Mouse (Mus musculus): ENCODE measurements around the gene Hba-a2.

Gene Hba-a2

DNA sequence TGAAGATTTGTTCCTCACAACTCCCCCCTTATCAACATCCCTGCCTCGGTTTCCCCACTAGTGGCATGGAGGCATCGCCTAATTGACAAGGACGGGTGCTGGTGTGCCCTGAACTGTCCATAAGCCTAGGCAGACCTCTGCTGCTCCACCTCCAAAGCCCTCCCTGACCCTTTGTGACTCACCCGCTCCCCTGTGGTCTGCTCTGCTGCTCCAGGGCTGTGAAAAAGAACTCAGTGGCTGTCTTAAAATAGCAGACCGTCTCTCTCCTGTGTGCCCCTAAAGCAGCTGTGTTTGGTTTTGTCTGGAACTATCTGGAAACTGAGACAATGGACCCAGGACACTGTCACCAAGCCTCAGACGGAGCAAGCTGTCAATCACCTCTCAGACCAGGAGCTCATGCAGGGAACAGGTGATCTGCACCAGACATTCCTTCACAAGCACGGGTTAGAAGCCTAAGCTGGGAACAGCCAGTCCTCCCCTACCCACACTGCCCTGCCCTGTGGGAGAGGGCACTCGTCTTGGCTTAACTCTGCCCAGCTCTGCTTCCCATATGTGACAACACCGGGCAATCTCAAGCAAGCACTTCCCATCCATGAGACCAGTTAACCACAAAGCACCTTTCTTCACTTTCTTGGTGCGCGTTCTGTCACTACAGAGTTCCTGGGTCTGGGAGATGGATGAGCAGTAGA lies 24.4 kb downstream of the Hba-a2 start:
- DNase-seq (ENCODE audit: low spot score in 2 of 2), result no peak

DNA sequence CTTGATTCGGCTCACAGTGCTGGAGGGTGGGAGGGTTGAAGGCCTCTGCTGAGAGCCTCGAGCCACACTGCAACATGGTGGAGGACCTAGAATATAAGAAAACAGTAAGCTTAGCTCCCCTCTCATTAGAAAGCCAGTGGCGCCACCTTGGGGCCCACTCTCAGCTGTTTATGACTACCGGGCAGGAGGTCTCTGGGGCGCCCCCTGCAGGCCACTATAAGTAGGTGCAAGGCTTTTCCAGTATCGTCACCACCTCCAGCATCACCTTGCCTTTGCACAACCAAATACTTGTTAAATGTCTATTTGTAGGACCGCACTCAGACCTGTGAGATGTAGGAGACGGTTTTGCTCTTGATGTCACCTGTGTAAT lies 24.9 kb downstream of the Hba-a2 start:
- DNase-seq (ENCODE audit: low spot score in 2 of 2), result peak in 1 of 2 experiments; percentile 31

DNA sequence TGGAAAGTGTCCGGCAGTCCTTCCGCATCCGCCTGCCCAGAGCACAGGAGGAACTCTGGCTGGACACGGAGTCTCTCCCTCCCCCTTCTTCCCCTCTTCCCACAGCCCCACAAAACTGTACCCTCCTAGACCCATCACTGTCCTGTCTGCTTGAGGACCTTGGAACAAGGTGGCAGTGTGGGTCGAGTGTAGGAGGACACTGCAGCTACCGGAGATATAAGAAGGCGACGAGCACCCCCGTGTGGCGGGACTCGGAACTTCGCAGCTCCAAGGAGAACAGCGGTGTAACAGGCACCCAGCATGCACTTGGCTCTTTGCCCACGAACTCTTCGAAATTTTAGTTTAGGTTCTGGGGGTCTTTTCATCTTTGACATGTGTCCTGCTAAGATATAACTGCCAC lies 28.3 kb downstream of the Hba-a2 start:
- DNase-seq (ENCODE audit: low spot score in 2 of 2), result peak; percentile 69 to 85

DNA sequence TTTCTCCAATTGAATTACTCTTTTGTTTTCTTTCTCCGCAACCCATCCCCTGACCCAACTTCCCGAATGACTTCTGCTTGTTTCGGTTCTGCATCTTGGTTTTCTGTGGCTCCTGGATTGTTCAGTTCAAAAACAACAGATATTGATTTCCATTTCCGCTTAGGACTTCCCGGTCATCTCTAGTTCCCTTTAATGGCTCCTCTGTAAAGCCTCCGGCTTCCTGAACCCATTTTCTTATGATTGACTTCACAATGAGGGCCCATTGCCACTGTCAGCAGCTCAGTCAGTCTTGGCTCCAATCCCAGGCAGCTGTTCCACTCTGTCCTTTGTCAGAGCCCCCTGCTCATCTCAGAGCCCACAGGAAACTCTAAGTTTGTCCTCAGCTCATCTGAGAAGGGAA lies 34.8 kb downstream of the Hba-a2 start:
- DNase-seq (ENCODE audit: low spot score in 2 of 2), result no peak

DNA sequence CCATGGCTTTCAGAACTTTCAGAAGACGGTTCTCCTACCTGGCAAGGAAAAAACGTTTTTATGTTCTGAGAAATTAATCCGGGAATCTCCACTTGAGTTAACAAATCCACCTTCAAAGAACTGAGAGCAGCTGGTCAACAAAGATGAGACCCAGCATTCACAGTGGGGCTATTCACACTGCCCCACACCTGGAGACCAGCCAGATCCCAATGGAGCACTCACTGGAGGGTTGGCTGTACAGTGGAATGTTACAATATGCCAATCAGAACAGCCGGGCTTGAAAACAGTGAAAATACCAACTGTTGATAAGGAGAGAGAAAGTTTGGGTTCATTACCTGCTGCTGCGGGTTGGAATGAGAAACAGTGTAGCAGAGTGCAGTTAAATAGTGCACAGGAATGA lies 35.6 kb downstream of the Hba-a2 start:
- no peak for DNase-seq (ENCODE audit: low spot score in 2 of 2)

DNA sequence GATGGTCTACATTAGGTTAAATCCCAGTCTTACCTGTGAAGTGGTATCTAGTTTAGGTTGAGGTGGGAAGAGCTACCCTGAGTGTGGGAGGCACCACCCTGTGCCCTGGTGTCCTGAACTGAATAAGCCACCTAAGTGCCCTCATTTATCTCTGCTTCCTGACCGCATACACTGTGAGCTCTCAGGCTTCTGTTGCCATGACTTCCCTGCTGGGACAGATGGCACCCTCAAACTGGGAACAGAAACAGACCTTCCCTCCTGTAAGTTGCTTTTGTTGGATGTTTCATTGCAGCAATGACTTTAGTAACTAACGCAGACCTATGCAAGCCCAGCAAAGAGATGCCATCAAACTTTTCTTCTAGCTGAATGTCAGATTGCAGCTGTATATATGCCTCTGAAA lies 36.9 kb downstream of the Hba-a2 start:
- DNase-seq (ENCODE audit: low spot score in 2 of 2), result no peak

DNA sequence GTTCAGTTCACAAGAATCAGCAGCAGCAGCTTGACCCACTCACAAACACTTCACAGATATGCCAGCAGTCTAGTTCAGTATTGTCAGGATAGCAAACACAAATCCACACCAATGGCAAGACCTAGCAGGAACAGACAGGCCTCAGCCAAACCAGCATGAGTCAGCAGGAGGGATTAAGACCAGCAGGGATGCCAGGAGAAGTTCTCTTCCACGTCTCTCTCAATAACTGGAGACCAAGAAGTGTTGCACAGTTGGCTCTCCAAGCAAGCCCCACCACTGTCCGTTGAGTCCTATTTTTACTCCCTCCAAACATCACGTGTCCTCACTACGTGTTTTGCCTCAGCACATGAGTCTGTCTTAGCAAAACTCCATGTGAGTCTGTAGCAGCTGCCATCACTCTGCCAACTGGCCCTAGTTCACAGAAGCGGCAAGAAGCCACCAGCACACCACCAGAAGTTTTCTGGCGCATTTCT lies 40.2 kb downstream of the Hba-a2 start:
- no peak for DNase-seq (ENCODE audit: low spot score in 2 of 2)

DNA sequence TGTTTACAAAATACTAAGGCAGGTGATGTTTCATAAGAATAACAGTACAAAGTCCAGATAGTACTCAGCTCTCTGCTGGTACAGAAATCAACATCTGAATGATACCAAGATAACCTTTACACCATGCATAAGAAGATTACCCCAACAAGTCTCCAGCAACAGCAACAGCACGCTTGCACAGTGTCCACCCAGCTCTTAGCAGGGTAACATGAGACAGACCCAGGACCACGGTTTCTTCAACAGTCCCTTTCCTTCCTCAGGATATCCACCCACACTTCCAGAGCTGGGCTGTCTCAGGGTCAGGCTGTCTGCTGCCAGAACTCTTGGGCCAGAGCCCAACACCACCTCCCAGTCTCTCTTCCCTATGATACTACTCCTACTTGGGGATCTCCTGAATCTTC lies 42.8 kb downstream of the Hba-a2 start:
- no peak for DNase-seq (ENCODE audit: low spot score in 2 of 2)

DNA sequence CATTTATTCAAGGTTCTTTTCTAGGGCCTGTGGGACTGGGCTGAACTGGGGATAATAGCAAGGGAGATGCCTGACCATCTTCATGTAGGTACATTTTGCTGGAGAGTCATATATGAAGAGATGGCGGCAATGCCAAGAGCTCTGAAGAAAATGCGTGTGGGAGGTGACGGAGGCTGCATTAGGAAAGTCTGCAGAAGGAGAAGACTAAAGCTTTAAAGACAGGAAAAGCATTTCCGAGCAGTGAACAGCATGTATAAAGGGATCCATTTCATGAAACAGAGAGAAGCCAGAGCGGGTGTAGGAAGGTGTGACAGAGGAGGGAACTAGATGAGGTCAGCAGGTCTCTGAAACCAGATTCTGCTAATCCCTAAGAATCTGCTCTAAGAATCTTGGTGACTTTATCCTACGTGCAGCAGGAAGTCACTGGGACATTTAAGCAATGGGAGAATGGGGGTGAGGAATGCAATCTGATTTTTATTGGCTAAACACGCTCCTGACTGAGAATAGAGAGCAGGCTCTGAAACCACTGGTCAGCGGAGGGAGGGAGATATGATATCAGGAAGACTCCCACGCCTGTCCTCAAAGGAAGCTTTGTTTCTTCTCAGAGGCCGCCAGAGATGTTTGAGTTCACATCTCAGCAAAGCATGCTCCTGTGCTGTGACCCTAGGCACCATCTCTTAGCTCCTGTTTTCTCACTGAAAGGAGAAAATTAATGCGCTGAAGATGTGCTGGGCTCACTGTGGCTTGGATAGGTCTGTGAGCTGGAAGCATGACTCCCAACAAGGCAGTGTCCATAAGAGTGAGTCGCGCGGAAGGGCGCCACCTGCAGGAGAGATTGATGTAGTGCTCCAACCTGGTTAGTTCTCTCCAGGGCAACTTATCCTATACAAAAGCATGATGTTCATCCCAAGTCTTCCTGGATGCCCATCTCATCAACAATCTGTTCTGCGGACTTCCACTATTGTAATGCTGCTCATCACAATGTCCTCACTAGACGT lies 44.5 kb downstream of the Hba-a2 start:
- no peak for DNase-seq (ENCODE audit: low spot score in 2 of 2)

DNA sequence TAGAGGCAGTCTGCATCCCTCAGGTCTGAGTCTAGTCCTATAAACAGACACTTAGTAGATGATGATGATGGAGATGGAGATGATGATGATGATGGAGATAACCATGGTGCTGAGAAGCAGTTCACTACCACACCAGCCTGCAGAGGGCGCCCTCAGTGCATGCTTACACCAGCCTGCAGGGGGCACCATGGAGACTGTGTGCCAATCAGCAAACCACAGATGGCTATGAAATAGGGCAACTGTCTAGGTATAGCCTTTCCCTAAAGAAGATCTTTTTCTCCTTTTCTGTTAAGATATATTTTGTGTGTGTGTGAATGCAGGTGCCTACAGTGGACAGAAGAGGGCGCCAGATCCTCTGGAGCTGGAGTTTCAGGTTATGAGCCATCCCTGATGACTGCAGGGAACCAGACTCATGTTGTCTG lies 46.5 kb downstream of the Hba-a2 start:
- DNase-seq (ENCODE audit: low spot score in 2 of 2), result no peak

DNA sequence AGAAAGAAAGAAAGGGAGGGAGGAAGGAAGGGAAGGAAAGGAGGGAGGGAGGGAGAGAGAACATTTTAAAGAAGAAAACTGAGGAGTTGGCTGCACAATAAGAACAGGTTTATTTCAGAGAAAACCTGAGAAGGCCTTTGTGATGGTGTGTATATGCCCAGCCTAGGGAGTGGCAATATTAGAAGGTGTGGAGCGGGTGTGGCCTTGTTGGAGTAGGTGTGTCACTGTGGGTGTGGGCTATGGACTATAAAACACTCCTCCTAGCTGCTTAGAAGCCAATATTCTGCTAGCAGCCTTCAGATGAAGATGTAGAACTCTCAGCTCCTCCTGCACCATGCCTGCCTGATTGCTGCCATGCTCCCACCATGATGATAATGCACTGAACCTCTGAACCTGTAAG lies 47.1 kb downstream of the Hba-a2 start:
- DNase-seq (ENCODE audit: low spot score in 2 of 2), result no peak

DNA sequence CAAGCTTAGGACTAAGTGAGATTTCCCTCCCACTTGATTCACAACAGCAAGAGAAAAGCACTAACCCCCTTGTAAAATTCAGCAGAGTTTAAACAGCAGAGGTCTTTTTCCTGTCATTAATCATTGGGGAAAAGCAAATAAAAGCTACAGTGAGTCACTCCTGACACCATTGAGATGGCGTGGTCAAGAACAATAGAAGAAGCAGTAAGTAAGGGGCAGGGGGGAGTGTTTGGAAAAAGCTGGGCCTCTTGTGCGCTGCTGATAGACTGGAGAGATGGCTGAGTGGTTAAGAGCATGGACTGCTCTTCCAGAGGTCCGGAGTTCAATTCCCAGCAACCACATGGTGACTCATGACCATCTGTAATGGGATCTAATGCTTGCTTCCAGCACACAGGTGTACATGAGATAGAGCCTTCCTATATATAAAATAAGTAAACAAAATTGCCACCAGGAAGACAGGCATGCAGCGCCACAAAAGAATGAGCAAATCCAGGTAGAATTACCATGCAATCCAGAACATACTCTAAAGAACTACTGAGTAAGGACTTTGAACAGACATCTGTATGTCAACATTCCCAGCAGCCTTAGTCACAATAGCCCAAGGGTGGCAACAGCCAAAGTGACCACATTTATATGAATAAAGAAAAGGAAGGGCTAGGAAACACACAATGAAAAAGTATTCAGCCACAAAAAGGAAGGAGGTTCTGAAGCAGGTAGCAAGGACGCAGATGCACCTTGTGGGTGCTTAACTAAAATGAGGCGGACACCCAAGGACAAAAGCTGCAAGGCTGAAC lies 49.4 kb downstream of the Hba-a2 start:
- DNase-seq (ENCODE audit: low spot score in 2 of 2), result no peak

Measured in frontal cortex, postnatal 14 days (tissue).